Comparison of ENCODE assay signal across 5 mouse cellular contexts in the genomic region with DNA sequence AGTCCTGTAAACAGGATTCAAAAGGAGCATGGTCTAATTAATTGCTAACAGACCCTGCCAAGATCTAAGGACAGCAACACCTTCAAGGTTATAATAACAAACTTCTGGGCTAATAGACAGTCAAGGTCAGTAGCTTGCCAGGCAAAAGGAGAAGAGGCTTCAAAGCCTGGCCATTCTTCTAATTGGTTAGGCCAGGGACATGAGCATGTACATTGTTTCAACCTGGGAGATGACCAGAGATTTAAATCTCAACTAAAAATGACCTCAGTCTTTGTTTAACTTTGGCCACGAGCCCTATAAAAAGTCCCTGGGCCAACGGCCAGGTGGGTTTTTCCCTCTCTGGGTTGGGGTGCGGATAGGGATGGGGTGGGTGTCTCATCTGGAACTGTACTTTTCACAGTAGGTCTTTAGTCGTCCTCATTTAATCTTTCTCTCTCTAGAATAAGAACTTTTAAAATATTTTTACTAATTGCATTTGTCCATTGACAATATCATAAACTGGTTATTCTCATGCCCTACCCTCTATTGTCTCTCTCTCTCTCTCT.
"Had no signal": no experiment of that assay in that cellular context is flagged by ENCODE, and none has a peak within 500 bp of the region (broad histone marks: within the 10 kb centered on the region; RNA-seq: fewer than 3 reads in every experiment).

No protein-coding gene starts in this region.

- DNase-seq: kidney, postnatal 14 days; layer of hippocampus, adult 9-11 months; layer of hippocampus, postnatal 36 days; right cerebral cortex, postnatal 4 days; spleen, adult 18-20 months had no signal
